Mouse (Mus musculus): ENCODE results near the gene Rfx8. TPM values are rescaled to one million over a fixed set of nuclear protein-coding genes. Genes with fewer than 3 reads are reported as not detected.

Gene Rfx8
- polyA plus RNA-seq, 1 experiment, result 0.16 TPM

- TF ChIP-seq POLR2A (IDR thresholded peaks at IDR 0.05; ENCODE audit: insufficient read length, low read depth) (no peak), TCF12 (IDR thresholded peaks at IDR 0.05; ENCODE audit: insufficient read depth, poor library complexity, severe bottlenecking) (no peak), REST (IDR thresholded peaks at IDR 0.05; ENCODE audit: insufficient read depth, insufficient read length) (no peak), E2F4 (IDR thresholded peaks at IDR 0.05; ENCODE audit: insufficient read depth) (no peak), MYOD1 (IDR thresholded peaks at IDR 0.05; ENCODE audit: control insufficient read depth in 1 of 3, insufficient read length in 2 of 3, low read depth in 2 of 3) (no peak), USF1 (IDR thresholded peaks at IDR 0.05; ENCODE audit: low read depth) (no peak), CEBPB (IDR thresholded peaks at IDR 0.05; ENCODE audit: insufficient read depth, poor library complexity, severe bottlenecking) (no peak), MYOG (IDR thresholded peaks at IDR 0.05; ENCODE audit: control insufficient read depth in 1 of 3, insufficient read depth in 1 of 3, insufficient read length in 2 of 3, low read depth in 2 of 3) (no peak), POLR2AphosphoS2 (IDR thresholded peaks at IDR 0.05; ENCODE audit: insufficient read length, low read depth) (no peak), SRF (IDR thresholded peaks at IDR 0.05; ENCODE audit: control insufficient read depth, insufficient read length, low read depth) (no peak), MAX (IDR thresholded peaks at IDR 0.05; ENCODE audit: low read depth) (no peak), TCF3 (IDR thresholded peaks at IDR 0.05; ENCODE audit: insufficient read length, low read depth) (no peak)
- no peak overlapping the region for H3K4me3 ChIP-seq
- H3ac ChIP-seq (ENCODE audit: control insufficient read depth, insufficient read length), result no peak overlapping the region
- H3K79me2 ChIP-seq (ENCODE audit: control insufficient read depth, insufficient read depth), result no peaks in the 10 kb centered on the region
- no peaks in the 10 kb centered on the region for H3K27me3 ChIP-seq (ENCODE audit: control insufficient read depth, insufficient read depth, insufficient read length)
- H3K4me2 ChIP-seq (ENCODE audit: low read depth), result no peak overlapping the region
- H3K36me3 ChIP-seq (ENCODE audit: control insufficient read depth, insufficient read depth), result no peaks in the 10 kb centered on the region
These were observed 14.7 kb upstream of the Rfx8 start for GRCm38 (mm10) chr1:39735493-39735892.

- Histone ChIP-seq H3K4me2 (ENCODE audit: low read depth) (no peak overlapping the region), H3K36me3 (ENCODE audit: control insufficient read depth, insufficient read depth) (no peaks in the 10 kb centered on the region), H3K27me3 (ENCODE audit: control insufficient read depth, insufficient read depth, insufficient read length) (no peaks in the 10 kb centered on the region), H3K4me3 (no peak overlapping the region), H3ac (ENCODE audit: control insufficient read depth, insufficient read length) (no peak overlapping the region), H3K79me2 (ENCODE audit: control insufficient read depth, insufficient read depth) (no peaks in the 10 kb centered on the region)
- TF ChIP-seq TCF3 (IDR thresholded peaks at IDR 0.05; ENCODE audit: insufficient read length, low read depth), result no peak
- no peak for TF ChIP-seq POLR2AphosphoS2 (IDR thresholded peaks at IDR 0.05; ENCODE audit: insufficient read length, low read depth)
- TF ChIP-seq MYOD1 (IDR thresholded peaks at IDR 0.05; ENCODE audit: control insufficient read depth in 1 of 3, insufficient read length in 2 of 3, low read depth in 2 of 3), result no peak
- no peak for TF ChIP-seq USF1 (IDR thresholded peaks at IDR 0.05; ENCODE audit: low read depth)
- TF ChIP-seq E2F4 (IDR thresholded peaks at IDR 0.05; ENCODE audit: insufficient read depth), result no peak
- TF ChIP-seq REST (IDR thresholded peaks at IDR 0.05; ENCODE audit: insufficient read depth, insufficient read length), result no peak
- no peak for TF ChIP-seq SRF (IDR thresholded peaks at IDR 0.05; ENCODE audit: control insufficient read depth, insufficient read length, low read depth)
- TF ChIP-seq MYOG (IDR thresholded peaks at IDR 0.05; ENCODE audit: control insufficient read depth in 1 of 3, insufficient read depth in 1 of 3, insufficient read length in 2 of 3, low read depth in 2 of 3), result no peak
- TF ChIP-seq POLR2A (IDR thresholded peaks at IDR 0.05; ENCODE audit: insufficient read length, low read depth), result no peak
- TF ChIP-seq MAX (IDR thresholded peaks at IDR 0.05; ENCODE audit: low read depth), result no peak
- no peak for TF ChIP-seq TCF12 (IDR thresholded peaks at IDR 0.05; ENCODE audit: insufficient read depth, poor library complexity, severe bottlenecking)
- no peak for TF ChIP-seq CEBPB (IDR thresholded peaks at IDR 0.05; ENCODE audit: insufficient read depth, poor library complexity, severe bottlenecking)
These were observed 14.1 kb upstream of the Rfx8 start for GRCm38 (mm10) chr1:39734881-39735280.

GRCm38 (mm10) chr1:39734311-39734710 is 13.5 kb upstream of the Rfx8 start:
- H3K79me2 ChIP-seq (ENCODE audit: control insufficient read depth, insufficient read depth), result no peaks in the 10 kb centered on the region
- no peaks in the 10 kb centered on the region for H3K36me3 ChIP-seq (ENCODE audit: control insufficient read depth, insufficient read depth)
- no peak overlapping the region for H3K4me2 ChIP-seq (ENCODE audit: low read depth)
- H3K4me3 ChIP-seq, result no peak overlapping the region
- H3ac ChIP-seq (ENCODE audit: control insufficient read depth, insufficient read length), result no peak overlapping the region
- H3K27me3 ChIP-seq (ENCODE audit: control insufficient read depth, insufficient read depth, insufficient read length), result no peaks in the 10 kb centered on the region
- TF ChIP-seq REST (IDR thresholded peaks at IDR 0.05; ENCODE audit: insufficient read depth, insufficient read length) (no peak), USF1 (IDR thresholded peaks at IDR 0.05; ENCODE audit: low read depth) (no peak), MYOG (IDR thresholded peaks at IDR 0.05; ENCODE audit: control insufficient read depth in 1 of 3, insufficient read depth in 1 of 3, insufficient read length in 2 of 3, low read depth in 2 of 3) (no peak), MYOD1 (IDR thresholded peaks at IDR 0.05; ENCODE audit: control insufficient read depth in 1 of 3, insufficient read length in 2 of 3, low read depth in 2 of 3) (no peak), POLR2A (IDR thresholded peaks at IDR 0.05; ENCODE audit: insufficient read length, low read depth) (no peak), POLR2AphosphoS2 (IDR thresholded peaks at IDR 0.05; ENCODE audit: insufficient read length, low read depth) (no peak)

- Histone ChIP-seq H3K4me2 (ENCODE audit: low read depth) (no peak overlapping the region), H3K36me3 (ENCODE audit: control insufficient read depth, insufficient read depth) (no peaks in the 10 kb centered on the region), H3K4me3 (no peak overlapping the region), H3K27me3 (ENCODE audit: control insufficient read depth, insufficient read depth, insufficient read length) (no peaks in the 10 kb centered on the region), H3ac (ENCODE audit: control insufficient read depth, insufficient read length) (no peak overlapping the region), H3K79me2 (ENCODE audit: control insufficient read depth, insufficient read depth) (no peaks in the 10 kb centered on the region)
- TF ChIP-seq POLR2AphosphoS2 (IDR thresholded peaks at IDR 0.05; ENCODE audit: insufficient read length, low read depth), result no peak
- TF ChIP-seq MYOG (IDR thresholded peaks at IDR 0.05; ENCODE audit: control insufficient read depth in 1 of 3, insufficient read depth in 1 of 3, insufficient read length in 2 of 3, low read depth in 2 of 3), result no peak
These were observed 13.1 kb upstream of the Rfx8 start for GRCm38 (mm10) chr1:39733876-39734275.

GRCm38 (mm10) chr1:39732081-39732480 is 11.3 kb upstream of the Rfx8 start:
- H3K36me3 ChIP-seq (ENCODE audit: control insufficient read depth, insufficient read depth), result no peaks in the 10 kb centered on the region
- no peak overlapping the region for H3K4me3 ChIP-seq
- H3K4me2 ChIP-seq (ENCODE audit: low read depth), result no peak overlapping the region
- TF ChIP-seq POLR2AphosphoS2 (IDR thresholded peaks at IDR 0.05; ENCODE audit: insufficient read length, low read depth) (no peak), SRF (IDR thresholded peaks at IDR 0.05; ENCODE audit: control insufficient read depth, insufficient read length, low read depth) (no peak), MYOD1 (IDR thresholded peaks at IDR 0.05; ENCODE audit: control insufficient read depth in 1 of 3, insufficient read length in 2 of 3, low read depth in 2 of 3) (no peak), POLR2A (IDR thresholded peaks at IDR 0.05; ENCODE audit: insufficient read length, low read depth) (no peak), CEBPB (IDR thresholded peaks at IDR 0.05; ENCODE audit: insufficient read depth, poor library complexity, severe bottlenecking) (no peak), TCF3 (IDR thresholded peaks at IDR 0.05; ENCODE audit: insufficient read length, low read depth) (no peak), TCF12 (IDR thresholded peaks at IDR 0.05; ENCODE audit: insufficient read depth, poor library complexity, severe bottlenecking) (no peak), MAX (IDR thresholded peaks at IDR 0.05; ENCODE audit: low read depth) (no peak), USF1 (IDR thresholded peaks at IDR 0.05; ENCODE audit: low read depth) (no peak), E2F4 (IDR thresholded peaks at IDR 0.05; ENCODE audit: insufficient read depth) (no peak), MYOG (IDR thresholded peaks at IDR 0.05; ENCODE audit: control insufficient read depth in 1 of 3, insufficient read depth in 1 of 3, insufficient read length in 2 of 3, low read depth in 2 of 3) (no peak), REST (IDR thresholded peaks at IDR 0.05; ENCODE audit: insufficient read depth, insufficient read length) (no peak)
- no peaks in the 10 kb centered on the region for H3K27me3 ChIP-seq (ENCODE audit: control insufficient read depth, insufficient read depth, insufficient read length)
- no peak overlapping the region for H3ac ChIP-seq (ENCODE audit: control insufficient read depth, insufficient read length)
- no peaks in the 10 kb centered on the region for H3K79me2 ChIP-seq (ENCODE audit: control insufficient read depth, insufficient read depth)
